13 mouse cellular contexts compared by ENCODE assay signal in the genomic region with DNA sequence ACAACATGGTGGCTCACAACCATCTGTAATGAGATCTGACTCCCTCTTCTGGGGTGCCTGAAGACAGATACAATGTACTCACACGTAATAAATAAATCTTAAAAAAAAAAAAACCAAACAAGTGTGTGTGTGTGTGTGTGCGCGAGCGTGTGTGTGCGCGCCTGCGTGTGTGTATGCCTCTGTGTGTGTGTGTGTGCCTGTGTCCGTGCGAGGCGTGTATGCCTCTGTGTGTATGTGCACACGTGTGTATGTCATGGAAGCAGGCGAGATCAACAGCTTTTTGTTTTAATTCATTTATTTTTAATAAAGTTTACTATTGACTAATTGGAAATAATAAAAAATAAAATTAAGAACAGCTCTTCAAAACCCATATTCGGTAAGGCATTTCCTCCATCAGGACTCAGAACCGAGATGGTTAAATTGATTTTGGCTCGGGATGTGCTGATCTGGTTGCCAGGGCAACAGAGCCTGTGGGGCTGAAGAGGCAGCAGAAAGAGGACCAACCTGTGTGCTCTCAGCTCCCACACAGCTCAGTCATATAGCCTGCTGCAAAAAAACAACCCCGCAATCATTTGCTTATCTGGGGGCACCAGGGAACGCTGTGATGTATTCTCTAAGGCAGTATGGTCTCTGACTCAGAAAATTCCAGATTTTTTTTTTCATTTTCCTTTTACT. TPM values are rescaled to one million over a fixed set of nuclear protein-coding genes. Genes with fewer than 3 reads are reported as not detected.
DNase-seq lines count a peak whose midpoint lies in the region; ATAC-seq lines count a peak whose summit lies in the region.
"Had no signal": no experiment of that assay in that cellular context is flagged by ENCODE, and none has a peak within 500 bp of the region (broad histone marks: within the 10 kb centered on the region; RNA-seq: fewer than 3 reads in every experiment).

No protein-coding gene starts in this region.

- WGBS in forebrain, embryonic 13.5 days, result 61% methylated on average over 17 of the region's 17 CpGs
- 73% methylated on average over 17 of the region's 17 CpGs for WGBS in kidney, embryonic 15.5 days

- peak; percentile 57 for DNase-seq in cerebellum, adult 9-10 months
- DNase-seq in NIH3T3 (ENCODE audit: low read depth), result peak; percentile 36
- peak; percentile 74 for DNase-seq in left cerebral cortex, postnatal 4 days
- no peak for DNase-seq in urinary bladder, postnatal 14 days (ENCODE audit: low spot score)
- DNase-seq in adrenal gland, postnatal 25 days, result no peak
- DNase-seq: B cell, adult 2 months; kidney, postnatal 25 days; liver had no signal

- H3K27ac ChIP-seq in forebrain, embryonic 13.5 days, result peak overlapping the region; percentile 85
- no peak overlapping the region for H3K27ac ChIP-seq in kidney, embryonic 15.5 days

- no peaks in the 10 kb centered on the region for H3K27me3 ChIP-seq in forebrain, embryonic 13.5 days
- H3K27me3 ChIP-seq in kidney, embryonic 15.5 days, result no peaks in the 10 kb centered on the region

- H3K9ac ChIP-seq in forebrain, embryonic 13.5 days, result no peak overlapping the region
- no peak overlapping the region for H3K9ac ChIP-seq in kidney, embryonic 15.5 days

- H3K4me2 ChIP-seq in forebrain, embryonic 13.5 days, result peak overlapping the region; percentile 36
- no peak overlapping the region for H3K4me2 ChIP-seq in kidney, embryonic 15.5 days

- no peaks in the 10 kb centered on the region for H3K36me3 ChIP-seq in forebrain, embryonic 13.5 days (ENCODE audit: poor library complexity, severe bottlenecking)
- H3K36me3 ChIP-seq in kidney, embryonic 15.5 days, result no peaks in the 10 kb centered on the region

- ATAC-seq in cerebellum, adult (ENCODE audit: insufficient number of reproducible peaks, low FRiP score, low TSS enrichment), result no peak; the same call in 1 of the 2 replicates
- ATAC-seq in forebrain, embryonic 13.5 days, result peak; percentile 90
- ATAC-seq in kidney, embryonic 15.5 days (replicated peaks; ENCODE audit: low FRiP score), result no peak

- no peaks in the 10 kb centered on the region for H3K9me3 ChIP-seq in forebrain, embryonic 13.5 days (replicated peaks)
- no peaks in the 10 kb centered on the region for H3K9me3 ChIP-seq in kidney, embryonic 15.5 days (replicated peaks)

- H3K4me3 ChIP-seq in forebrain, embryonic 13.5 days, result no peak overlapping the region
- H3K4me3 ChIP-seq in kidney, embryonic 15.5 days (replicated peaks), result no peak overlapping the region
- H3K4me3 ChIP-seq: megakaryocyte, embryonic 14.5 days had no signal

- intact Hi-C loops in left cerebral cortex, postnatal 4 days (cut with DNase I), result no loop called here

- peaks cover 53% of the 10 kb centered on the region for H3K4me1 ChIP-seq in forebrain, embryonic 13.5 days
- peaks cover 16% of the 10 kb centered on the region for H3K4me1 ChIP-seq in kidney, embryonic 15.5 days

RNA-seq across cellular contexts. Expression of a gene that starts 6.2 kb away (rescaled TPM):
- 59.5 and 78.0 TPM in 2 replicates for polyA plus RNA-seq in forebrain, embryonic 13.5 days (2015; fragmentation: Nextera tagmentation; extraction: Ambion mirVana)
- 100 to 1,000 TPM; 169 to 194 TPM for total RNA-seq in left cerebral cortex, postnatal 4 days (2021)
- total RNA-seq in adrenal gland, postnatal 25 days (2021), result 26.9 and 36.1 TPM in 2 replicates
- 7.7 and 9.2 TPM in 2 replicates for polyA plus RNA-seq in kidney, embryonic 15.5 days (2015; fragmentation: Nextera tagmentation; extraction: Ambion mirVana)

RNA-seq across cellular contexts. Expression of a gene that starts 14.3 kb away (rescaled TPM):
- 271 and 296 TPM in 2 replicates for polyA plus RNA-seq in forebrain, embryonic 13.5 days (2015; fragmentation: Nextera tagmentation; extraction: Ambion mirVana)
- total RNA-seq in left cerebral cortex, postnatal 4 days (2021), result 1,000 to 10,000 TPM; 1,235 to 1,345 TPM
- total RNA-seq in adrenal gland, postnatal 25 days (2021), result 242 and 255 TPM in 2 replicates
- polyA plus RNA-seq in kidney, embryonic 15.5 days (2015; fragmentation: Nextera tagmentation; extraction: Ambion mirVana), result 116 and 124 TPM in 2 replicates

RNA-seq across cellular contexts. Expression of a gene that starts 21.2 kb away (rescaled TPM):
- polyA plus RNA-seq in forebrain, embryonic 13.5 days (2015; fragmentation: Nextera tagmentation; extraction: Ambion mirVana), result 37.0 and 40.8 TPM in 2 replicates
- total RNA-seq in left cerebral cortex, postnatal 4 days (2021), result 10 to 100 TPM; 56.0 to 57.6 TPM
- total RNA-seq in adrenal gland, postnatal 25 days (2021), result 4.3 and 5.4 TPM in 2 replicates
- polyA plus RNA-seq in kidney, embryonic 15.5 days (2015; fragmentation: Nextera tagmentation; extraction: Ambion mirVana), result 0.58 and 0.90 TPM in 2 replicates

RNA-seq across cellular contexts. Expression of a gene that starts 32.0 kb away (rescaled TPM):
- 0.14 and 0.37 TPM in 2 replicates for polyA plus RNA-seq in forebrain, embryonic 13.5 days (2015; fragmentation: Nextera tagmentation; extraction: Ambion mirVana)
- not detected for total RNA-seq in left cerebral cortex, postnatal 4 days (2021)
- total RNA-seq in adrenal gland, postnatal 25 days (2021), result 1.5 and 1.6 TPM in 2 replicates
- 1.5 and 2.1 TPM in 2 replicates for polyA plus RNA-seq in kidney, embryonic 15.5 days (2015; fragmentation: Nextera tagmentation; extraction: Ambion mirVana)

RNA-seq across cellular contexts. Expression of a gene that starts 44.6 kb away (rescaled TPM):
- polyA plus RNA-seq in forebrain, embryonic 13.5 days (2015; fragmentation: Nextera tagmentation; extraction: Ambion mirVana), result 2.5 and 3.0 TPM in 2 replicates
- total RNA-seq in left cerebral cortex, postnatal 4 days (2021), result 10 to 100 TPM; 38.0 to 41.8 TPM
- 1.1 and 2.1 TPM in 2 replicates for total RNA-seq in adrenal gland, postnatal 25 days (2021)
- 0.23 and 0.31 TPM in 2 replicates for polyA plus RNA-seq in kidney, embryonic 15.5 days (2015; fragmentation: Nextera tagmentation; extraction: Ambion mirVana)
- polyA plus RNA-seq: heart, postnatal 0 days had no signal

Comparison
In these comparisons a context has a peak if more than half of its experiments do, and no peak if none do; other contexts are left out.
1. DNase-seq: peak in cerebellum, adult 9-10 months (single experiment), NIH3T3 (single experiment) and left cerebral cortex, postnatal 4 days (single experiment); none in urinary bladder, postnatal 14 days (single experiment) and adrenal gland, postnatal 25 days (single experiment).